Mouse (Mus musculus) small intestine, adult 10 weeks (tissue): ENCODE data around the gene Inpp5f. TPM values are rescaled to one million over a fixed set of nuclear protein-coding genes. Genes with fewer than 3 reads are reported as not detected.

Experiments
- polyA plus RNA-seq: library from polyadenylated mRNA; stranded (reverse); fragments of 350-450 nt; fragmentation: Illumina TruSeq; extraction: RNeasy Lipid Tissue Mini Kit (QIAGEN cat#74804); gene quantifications from one replicate; pipeline ENCODE4 v1.2.3, GENCODE M21; 2014; ENCODE audit warnings: low replicate concordance

Gene Inpp5f
- 14.4 TPM for polyA plus RNA-seq

GRCm38 (mm10) chr7:128610897-128611798 is at the start of gene Inpp5f:
Gene Inpp5f, plus strand, starts transcription at chr7:128611328.

GRCm38 (mm10) chr7:128740334-128740733 is 129.2 kb downstream of the Inpp5f start, which contains the start of gene Mcmbp:
Gene Mcmbp, minus strand, starts transcription at chr7:128740495.

GRCm38 (mm10) chr7:128744684-128745485 is 133.8 kb downstream of the Inpp5f start, which contains the start of gene Sec23ip:
Gene Sec23ip, plus strand, starts transcription at chr7:128744943.

Other genes starting within 250 kb of the Inpp5f start
- gene Rgs10, start 192.6 kb upstream of the Inpp5f start, polyA plus RNA-seq, result 24.6 TPM
- gene Tial1, start 149.6 kb upstream of the Inpp5f start, polyA plus RNA-seq, result 181 TPM
- gene Bag3, start 87.7 kb upstream of the Inpp5f start, polyA plus RNA-seq, result 12.1 TPM
- 32.5 TPM for gene Mcmbp, start 129.2 kb downstream of the Inpp5f start, polyA plus RNA-seq
- 31.1 TPM for gene Sec23ip, start 133.6 kb downstream of the Inpp5f start, polyA plus RNA-seq